Mouse (Mus musculus) lung, postnatal 25 days (tissue): ENCODE results near the gene Mark2.
A peak's percentile ranks its signal among the peaks of the same experiment; 100 is the strongest.

Experiments
- DNase-seq: peaks from one replicate; pipeline ENCODE4 v3.0.0; 2022; ENCODE audit warnings: low spot score

Mark2 gene

DNA sequence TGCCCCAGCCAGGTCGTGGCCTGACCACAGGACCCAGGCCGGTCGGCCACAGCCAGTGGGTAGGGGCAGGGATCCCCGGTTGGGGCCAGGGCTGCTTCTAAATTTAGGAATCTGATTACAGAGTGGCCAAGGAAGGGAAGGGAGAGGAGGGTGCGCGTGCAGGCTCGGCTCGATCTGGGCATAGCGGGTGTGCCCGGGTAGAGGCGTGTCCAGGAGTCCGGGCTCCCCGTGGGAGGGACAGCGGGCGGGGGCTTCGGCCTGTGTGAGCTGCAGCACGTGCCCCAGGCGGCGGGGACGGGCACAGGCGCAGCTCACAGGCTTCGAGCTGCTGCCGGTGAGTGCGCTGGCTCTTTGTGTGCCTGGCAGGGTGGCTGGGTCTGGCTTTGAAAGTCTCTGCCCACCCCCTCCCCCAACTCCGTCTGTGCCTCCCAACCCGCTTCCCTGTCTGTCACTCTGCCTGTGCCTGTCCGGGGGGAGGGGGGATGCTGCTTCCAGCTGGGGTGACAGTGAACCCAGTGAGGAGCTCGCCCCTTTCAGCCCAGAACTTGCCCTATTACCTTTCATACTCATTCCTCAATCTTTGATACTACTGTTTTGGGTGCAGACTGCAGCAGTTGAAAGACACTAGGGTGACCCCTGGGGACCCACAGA is 74.4 kb downstream of the Mark2 start, which contains the start of gene Rcor2:
TSS of gene Rcor2 (plus strand) at position 235 of the 651 bp plus-strand sequence.
- DNase-seq = peak; percentile 72

DNA sequence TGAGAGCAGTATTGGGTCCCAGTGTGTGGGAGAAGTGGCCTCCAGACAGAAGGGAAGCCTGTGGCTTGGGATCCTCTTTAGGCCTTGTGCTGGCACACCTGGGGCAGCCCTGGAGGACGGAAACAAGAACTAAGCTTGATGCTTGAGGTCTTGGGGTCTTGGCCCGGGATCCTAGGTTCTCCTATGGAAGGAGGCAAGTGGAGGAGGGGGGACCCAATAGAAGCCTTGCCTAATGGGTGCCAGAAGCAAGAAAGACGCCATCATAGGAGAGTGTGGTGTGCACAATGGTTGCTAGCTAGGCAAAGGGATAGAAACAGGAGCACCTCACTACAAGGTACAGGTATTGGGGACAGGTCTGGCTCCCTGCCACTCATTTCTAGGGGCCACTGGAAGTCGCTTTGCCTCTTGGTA is 75.2 kb downstream of the Mark2 start:
- DNase-seq = no peak

DNA sequence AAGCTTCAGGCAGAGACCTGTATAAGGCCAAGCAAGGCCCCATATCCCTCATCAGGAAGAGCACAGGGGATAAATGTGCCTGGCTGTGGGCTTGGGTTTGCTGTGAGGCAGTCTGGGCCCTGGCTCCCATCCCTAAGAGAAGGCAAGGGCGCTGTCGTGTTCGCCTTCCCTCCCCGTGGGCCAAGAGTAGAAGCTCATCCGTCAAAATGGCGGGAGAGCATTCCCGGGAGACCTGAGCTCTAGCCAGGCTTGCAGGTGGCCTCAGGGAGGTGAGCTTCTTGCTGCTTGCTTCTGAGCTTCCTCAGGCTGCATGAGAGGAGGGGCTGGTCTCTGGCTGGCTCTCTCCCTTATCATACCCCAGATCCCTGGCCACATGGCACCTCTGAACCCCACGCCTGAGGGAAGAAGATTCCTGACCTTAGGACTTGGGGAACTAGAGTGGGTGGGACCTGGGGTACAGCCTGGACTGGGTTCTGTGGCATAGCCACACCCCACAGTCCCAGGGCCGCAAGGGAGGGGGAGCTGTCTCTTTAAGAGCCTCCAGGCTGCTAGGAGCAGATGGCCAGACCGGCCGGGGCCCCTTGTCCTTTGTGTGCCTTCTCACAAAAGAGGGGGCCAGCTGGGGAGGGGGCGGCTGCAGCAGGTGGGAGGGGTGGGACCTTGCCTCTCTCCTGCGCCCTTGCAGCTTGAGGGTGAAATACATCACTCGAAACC is 76.0 kb downstream of the Mark2 start:
- no peak for DNase-seq

DNA sequence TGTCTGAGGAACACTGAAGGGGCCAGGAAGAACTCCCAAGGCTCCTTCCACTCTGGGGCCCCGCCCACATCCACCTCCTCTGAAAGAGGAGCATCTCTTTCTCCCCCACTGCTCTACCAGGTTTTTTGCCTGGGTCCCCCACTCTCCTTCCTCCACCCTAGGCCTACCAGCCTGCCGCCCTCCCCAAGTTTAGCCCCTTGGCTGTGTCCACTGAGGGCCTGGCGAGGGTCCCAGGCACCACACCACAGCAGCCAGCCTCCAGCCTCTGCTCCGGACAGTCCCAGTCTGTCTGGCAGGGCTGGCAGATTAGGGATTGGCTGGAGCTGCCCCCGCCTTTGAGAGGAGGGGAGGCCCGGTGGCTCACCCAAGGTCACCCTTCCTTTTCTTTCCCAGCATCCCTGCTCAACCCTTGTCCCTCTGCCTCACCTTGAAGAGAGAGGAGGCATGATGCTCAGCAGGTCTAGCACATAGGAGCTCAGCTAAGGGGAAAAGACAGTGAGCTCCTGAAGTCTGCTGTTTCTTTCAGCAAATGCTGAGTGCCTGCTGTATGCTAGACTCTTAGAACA is 76.8 kb downstream of the Mark2 start:
- DNase-seq = no peak

DNA sequence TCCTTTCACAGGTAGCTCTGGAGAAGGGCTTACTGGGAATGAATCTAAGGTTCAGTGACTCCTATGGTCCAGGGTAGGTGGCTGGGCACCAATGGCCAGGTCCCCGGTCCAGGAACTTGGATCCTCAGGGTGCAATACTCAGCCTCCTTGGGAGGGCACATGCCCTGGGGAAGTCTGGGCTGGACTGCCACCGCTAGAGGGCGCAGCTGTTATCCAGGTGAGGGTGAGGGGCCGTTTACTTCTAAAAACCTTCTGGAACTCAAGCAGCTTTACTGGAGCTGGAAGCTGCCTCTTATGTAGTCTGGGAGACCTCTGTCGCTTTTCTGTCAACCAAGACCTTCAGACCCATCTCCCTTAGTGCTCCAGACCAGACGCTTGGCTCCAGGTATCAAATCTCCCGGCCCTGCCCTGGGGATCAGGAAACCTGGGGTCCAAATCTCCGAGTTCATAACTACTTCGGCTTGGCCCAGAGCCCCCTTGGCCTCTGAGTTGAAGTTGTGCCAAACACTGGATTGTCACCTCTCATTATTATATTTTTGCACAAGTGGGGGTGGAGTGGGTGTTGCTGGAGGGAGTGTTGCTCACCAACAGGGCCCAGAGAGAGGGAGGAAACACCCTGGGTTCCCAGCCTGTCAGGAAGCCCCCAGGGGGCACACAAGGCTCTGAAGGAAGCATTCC is 77.4 kb downstream of the Mark2 start:
- DNase-seq = peak; percentile 80

DNA sequence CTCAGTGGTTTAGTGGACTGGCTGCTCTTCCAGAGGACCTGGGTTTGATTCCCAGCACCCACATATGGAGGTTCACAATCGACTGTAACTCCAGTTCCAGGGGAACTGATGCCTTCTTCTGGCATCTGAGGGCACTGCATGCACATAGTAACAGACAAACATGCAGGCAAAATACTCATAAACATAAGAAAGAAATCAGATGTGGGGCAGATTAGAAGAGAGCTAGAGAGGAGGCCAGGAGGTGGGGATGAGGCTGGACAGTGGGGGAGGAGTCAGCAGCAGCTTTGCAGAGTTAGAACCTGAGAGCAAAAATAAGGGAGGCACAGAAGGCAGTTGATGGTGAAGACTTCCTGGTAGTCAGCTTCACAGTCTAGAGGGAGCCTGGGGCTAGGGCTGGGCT is 79.1 kb downstream of the Mark2 start:
- no peak for DNase-seq

DNA sequence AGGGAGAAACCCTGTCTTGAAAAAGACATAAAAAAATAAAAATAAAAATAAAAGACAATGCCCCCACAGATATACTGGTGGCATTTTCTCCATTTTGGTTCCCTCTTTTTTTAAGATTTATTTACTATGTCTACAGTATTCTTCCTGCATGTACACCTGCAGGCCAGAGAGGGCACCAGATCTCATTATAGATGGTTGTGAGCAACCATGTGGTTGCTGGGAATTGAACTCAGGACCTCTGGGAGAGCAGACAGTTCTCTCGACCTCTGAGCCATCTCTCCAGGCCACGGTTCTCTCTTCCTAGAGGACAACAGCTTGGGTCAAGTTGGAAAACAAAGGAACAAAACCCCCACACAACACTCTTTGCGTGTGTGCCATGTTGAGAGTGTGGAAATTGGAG is 79.7 kb downstream of the Mark2 start:
- no peak for DNase-seq

DNA sequence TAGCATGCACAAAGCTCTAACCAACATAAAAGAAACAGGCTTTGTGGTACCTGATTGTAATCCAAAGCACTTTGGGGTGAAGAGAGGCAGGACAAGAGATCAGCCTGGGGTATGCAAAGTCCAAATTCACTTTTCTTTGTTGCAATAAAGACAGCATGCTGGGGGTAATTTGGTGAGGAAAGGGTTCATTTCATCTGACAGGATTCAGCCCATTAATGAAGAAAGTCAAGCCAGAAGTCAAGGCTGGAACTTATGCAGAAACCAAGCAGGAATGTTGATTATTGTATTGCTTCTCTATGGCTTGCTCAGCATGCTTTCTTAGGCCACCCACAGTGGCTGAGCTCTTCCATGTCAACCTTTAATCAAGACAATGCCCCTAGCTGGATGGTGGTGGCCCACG is 80.2 kb downstream of the Mark2 start:
- DNase-seq = no peak

DNA sequence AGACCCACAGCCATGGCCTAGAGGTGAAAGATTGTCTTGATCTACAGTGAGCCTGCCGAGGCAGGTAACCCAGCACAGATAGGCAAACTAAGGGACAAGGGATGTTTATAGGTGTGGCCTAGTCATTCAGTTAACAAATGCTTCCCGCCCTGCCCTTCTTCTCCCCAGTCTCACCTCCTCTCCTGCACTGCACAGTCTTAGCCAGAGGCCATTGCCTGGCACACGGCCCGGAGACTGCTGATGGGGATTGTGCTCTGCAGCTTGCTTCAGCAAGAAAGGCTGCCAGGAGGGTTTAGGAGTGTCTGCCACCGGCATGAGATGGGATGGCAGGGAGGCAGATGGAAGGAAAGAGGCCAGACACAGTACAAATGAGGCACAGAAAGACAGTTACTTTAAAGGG is 83.8 kb downstream of the Mark2 start:
- DNase-seq = no peak

DNA sequence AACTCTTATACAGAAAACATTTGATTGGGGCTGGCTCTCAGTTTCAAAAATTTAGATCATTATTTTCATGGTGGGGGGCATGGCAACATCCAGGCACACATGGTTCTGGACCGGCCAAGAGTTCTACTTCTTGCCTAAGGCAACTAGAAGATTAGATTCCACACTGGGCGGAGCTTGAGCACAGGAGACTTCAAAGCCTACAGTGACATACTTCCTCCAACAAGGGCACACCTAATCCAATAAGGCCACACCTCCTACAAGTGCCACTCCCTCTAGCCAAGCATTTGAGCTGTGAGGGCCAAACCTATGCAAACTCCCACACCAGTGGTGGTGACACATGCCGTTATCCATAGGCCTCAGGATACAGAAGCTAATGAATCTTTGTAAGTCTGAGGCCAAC is 95.6 kb downstream of the Mark2 start:
- DNase-seq = no peak

DNA sequence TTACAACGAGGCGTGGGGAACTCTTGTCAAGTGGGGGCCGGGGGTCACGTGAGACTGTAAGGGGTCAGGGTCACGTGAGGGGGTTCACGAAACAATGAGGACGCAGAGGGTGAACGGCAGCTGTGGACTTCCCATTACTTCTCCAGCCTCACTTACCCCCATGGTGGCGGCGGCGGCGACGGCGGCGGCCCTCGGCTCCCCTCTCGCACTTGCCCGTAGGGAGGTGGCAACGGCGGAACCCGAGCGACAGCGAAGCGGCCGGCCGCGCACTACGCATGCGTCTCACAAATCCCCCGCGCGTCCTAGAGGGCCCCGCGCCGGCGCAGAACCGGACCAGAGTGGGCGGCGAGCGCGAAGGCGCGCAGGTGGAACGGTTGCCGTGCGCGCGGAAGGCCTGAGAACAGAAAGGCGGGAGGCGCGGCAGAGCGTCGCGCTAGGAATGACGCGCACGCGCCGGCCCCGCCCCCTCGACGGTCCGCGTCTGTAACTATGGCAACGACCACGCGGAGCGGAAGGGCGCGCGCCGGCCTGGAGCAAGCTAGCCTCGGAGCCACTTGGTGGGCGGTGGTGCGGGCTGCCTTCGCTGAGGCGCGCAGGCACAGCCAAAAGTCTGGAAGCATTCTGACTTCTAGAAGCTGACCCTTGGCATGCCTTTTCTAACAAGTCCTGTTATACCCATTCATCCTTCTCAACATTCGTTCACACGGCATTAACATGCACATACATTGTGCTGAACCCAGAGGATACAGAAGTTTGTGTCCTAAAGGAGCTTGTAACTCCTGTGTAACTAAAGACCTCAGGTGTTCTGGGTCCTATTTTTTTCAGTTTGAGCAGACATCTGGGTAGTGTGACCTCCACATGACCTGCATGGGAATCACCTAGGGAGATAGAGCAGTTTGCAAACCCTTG is 100.6 kb downstream of the Mark2 start, which contains the start of gene Naa40:
TSS of gene Naa40 (minus strand) at position 402 of the 909 bp plus-strand sequence.
- DNase-seq = peak; percentile 93

DNA sequence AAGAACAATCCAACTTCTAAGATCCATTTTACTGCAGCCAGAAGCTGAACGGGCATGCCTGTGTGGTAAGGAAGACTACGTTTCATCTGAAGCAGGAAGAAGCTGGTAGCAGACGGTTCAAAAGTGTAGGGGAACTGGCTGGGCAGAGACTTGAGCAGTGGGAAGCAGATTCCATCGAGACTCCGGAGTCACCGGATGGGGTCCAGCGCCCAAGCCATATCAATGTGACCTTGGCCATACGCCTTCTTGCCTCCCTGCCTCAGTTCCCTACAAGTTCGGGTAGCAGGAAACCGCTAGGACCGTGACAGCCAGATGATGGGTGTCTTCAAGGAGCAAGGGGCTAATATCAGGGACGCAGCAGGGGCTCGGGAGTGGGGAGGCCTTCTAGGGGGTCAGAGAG is 101.4 kb downstream of the Mark2 start:
- DNase-seq = no peak

DNA sequence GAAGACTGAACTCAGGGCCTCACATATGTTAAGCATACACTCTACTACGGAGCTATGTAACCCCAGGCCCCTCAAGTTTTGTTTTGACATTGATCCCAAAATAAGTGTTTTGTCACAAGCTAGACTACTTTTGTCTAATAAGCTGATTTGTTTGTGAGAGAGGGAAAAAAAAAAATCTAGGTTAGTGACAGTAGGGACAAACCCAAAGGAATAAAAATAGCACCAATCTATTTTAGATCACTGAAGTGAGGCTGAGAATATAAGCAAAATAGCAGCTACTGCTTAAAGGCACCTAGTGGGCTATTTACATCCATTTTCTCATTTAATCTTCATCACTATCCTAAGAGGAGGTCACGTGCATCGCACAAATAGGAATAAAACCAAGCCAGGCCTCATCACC is 102.1 kb downstream of the Mark2 start:
- no peak for DNase-seq

DNA sequence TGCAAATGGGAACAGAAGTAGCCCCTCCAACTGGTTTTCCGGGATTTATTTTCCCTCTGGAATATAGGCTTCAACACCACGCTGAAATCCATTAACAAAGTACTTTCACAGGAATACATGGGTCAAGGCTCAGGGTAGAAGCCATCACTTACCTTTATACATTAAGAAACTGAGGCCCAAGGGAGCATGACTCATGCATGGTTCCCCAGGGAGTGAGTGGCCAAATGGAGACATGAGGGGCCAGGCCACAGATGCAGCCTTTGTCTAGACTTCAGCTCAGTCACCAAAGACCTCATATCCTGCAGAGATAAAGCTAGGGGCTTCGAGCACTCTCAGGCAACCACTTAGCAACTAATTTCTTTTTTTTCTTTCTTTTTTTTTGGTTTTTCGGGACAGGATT is 104.9 kb downstream of the Mark2 start:
- no peak for DNase-seq

DNA sequence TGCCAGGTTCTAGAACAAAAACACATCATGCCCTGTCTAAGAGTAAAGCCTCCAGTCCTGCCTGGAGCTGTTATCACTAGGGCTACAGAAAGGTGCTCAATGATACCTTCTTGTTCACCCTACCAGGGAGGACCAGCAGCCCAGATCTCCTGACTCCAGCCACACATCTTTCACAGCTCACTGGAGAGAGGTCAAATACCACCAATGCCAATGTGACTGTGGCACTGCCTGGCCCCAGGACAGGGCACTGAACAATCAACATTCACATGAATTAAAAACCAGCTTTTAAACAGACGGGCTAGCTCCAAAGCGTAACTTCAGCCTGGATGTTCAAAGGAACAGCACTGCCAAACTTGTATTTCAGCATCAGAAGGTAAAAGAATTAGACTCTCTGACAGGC is 105.6 kb downstream of the Mark2 start:
- no peak for DNase-seq

DNA sequence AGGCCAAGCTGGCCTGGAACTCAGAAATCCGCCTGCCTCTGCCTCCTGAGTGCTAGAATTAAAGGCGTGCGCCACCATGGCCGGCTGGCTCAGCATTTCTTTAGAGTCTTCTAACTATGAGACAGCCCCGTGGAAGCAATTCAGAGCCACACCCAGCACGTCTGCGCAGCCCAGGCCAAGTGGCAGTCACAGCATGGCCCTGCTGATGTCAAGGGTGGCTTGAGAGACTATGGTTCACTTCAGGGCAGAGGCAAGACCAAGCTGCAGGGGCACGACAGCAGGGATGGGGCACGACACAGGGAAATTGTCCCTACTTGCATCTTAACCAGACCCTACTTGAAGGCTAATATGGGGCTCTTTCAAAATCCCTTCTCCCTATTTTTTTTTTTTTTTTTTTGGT is 106.2 kb downstream of the Mark2 start:
- DNase-seq = no peak

DNA sequence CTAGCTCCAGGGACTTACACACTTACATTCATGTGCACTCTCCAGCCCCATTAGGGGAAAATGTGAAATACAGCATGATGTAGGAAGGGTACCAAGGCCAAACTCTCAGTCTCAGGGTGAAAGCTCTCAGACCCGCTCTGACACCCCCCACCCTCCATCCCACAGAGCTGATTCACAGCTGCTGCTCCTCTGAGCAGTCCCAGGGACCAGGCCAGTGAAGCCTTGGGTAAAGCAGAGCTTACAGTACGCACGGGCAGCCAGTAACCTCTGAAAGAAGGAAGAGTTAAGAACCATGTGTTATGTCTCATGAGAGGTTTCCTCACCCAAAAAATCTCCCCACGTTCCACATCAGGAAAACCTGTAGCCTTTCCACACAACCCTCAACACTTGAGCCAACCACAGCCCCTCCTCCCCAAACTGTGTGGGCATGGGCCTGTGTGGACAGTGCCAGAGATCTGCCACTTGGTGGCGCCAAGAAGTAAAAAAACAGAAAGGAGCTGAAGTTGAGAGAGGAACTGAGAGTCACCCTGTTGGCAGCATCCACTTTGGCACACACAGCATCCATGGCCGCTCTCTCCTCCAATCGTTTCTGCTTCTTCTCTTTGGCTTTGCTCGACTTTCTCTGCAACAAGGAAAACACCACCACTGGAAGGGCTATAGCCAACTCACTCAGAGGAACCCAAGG is 107.0 kb downstream of the Mark2 start:
- DNase-seq = peak; percentile 86

DNA sequence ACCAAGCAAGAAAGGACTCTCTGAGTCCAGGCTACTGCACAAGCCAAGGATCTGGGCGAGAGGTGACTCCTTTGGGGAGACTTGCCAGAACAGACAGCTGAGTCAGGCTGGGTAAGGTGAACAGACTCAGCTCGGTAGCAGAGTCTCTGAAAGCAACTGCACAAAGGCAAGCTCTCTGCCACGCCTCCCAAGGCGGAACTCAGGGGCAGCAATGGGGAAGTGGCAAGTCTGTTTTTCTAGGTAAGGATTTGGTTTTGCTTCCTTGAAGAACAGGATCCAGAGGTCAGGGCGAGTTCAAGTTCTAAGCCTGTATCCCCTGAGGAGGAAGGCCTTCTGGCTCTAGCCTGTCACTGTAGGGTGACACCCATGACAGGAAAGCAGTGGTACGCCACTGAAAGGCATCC is 115.1 kb downstream of the Mark2 start:
- DNase-seq = peak; percentile 58
